Comparison of ENCODE assay signal across 8 mouse cellular contexts in genomic region chr6:98114327-98115134, GRCm38 (mm10).
DNase-seq lines count a peak whose midpoint lies in the region; ATAC-seq and TF ChIP-seq lines count a peak whose summit lies in the region.

No protein-coding gene starts in this region.

- WGBS in lung, embryonic 16.5 days = 26% methylated on average over 9 of the region's 9 CpGs
- WGBS in lung, adult 2 months = 41% methylated on average over 9 of the region's 9 CpGs
- WGBS in embryonic facial prominence, embryonic 10.5 days = 12% methylated on average over 9 of the region's 9 CpGs

- no peak overlapping the region for H3K4me2 ChIP-seq in lung, embryonic 16.5 days (ENCODE audit: low read depth, low read length)

- H3K4me3 ChIP-seq in lung, embryonic 16.5 days (ENCODE audit: low read length) = no peak overlapping the region
- H3K4me3 ChIP-seq in lung, adult 2 months (replicated peaks; ENCODE audit: extremely low read depth, low read depth, low read length) = no peak overlapping the region
- no peak overlapping the region for H3K4me3 ChIP-seq in embryonic facial prominence, embryonic 10.5 days

- H3K4me1 ChIP-seq in lung, embryonic 16.5 days (replicated peaks; ENCODE audit: control insufficient read depth, insufficient read depth, low read length) = peaks cover 9% of the 10 kb centered on the region; the same call in 1 of the 2 replicates
- H3K4me1 ChIP-seq in lung, adult 2 months (ENCODE audit: control insufficient read depth, insufficient read depth, low read length) = peaks cover 2% of the 10 kb centered on the region; the same call in 1 of the 2 replicates
- H3K4me1 ChIP-seq in embryonic facial prominence, embryonic 10.5 days = peaks cover 41% of the 10 kb centered on the region

- ATAC-seq in lung, embryonic 16.5 days (ENCODE audit: low read depth) = peak; percentile 45; the same call in 1 of the 2 replicates
- no peak for ATAC-seq in megakaryocyte progenitor cell, adult 5-6 weeks (replicated peaks; ENCODE audit: poor library complexity)

- H3K9ac ChIP-seq in lung, embryonic 16.5 days (ENCODE audit: low read length) = no peak overlapping the region

- no peaks in the 10 kb centered on the region for H3K36me3 ChIP-seq in lung, embryonic 16.5 days (ENCODE audit: control insufficient read depth, insufficient read depth, low read length)
- no peaks in the 10 kb centered on the region for H3K36me3 ChIP-seq in embryonic facial prominence, embryonic 10.5 days (replicated peaks)

- DNase-seq in lung, adult 2 months = no peak
- peak; percentile 58 for DNase-seq in embryonic facial prominence, embryonic 10.5 days (ENCODE audit: low spot score)
- DNase-seq in kidney, adult 9 months = peak; percentile 20
- peak; percentile 75 for DNase-seq in thymus, postnatal 0 days (ENCODE audit: low spot score)
- DNase-seq in layer of hippocampus, adult 11-12 months (ENCODE audit: low spot score) = no peak
- no peak for DNase-seq in layer of hippocampus, adult 18-20 months (ENCODE audit: low spot score in 2 of 2)

- TF ChIP-seq POLR2A in lung, adult 2 months (IDR thresholded peaks at IDR 0.05; ENCODE audit: borderline replicate concordance, extremely low read depth, low read depth, low read length) = no peak

- no peaks in the 10 kb centered on the region for H3K27me3 ChIP-seq in lung, embryonic 16.5 days (ENCODE audit: control insufficient read depth, insufficient read depth, low read depth, low read length)
- H3K27me3 ChIP-seq in embryonic facial prominence, embryonic 10.5 days (replicated peaks; ENCODE audit: low read depth, poor library complexity, severe bottlenecking) = no peaks in the 10 kb centered on the region

- H3K9me3 ChIP-seq in lung, embryonic 16.5 days (ENCODE audit: control insufficient read depth, low read length) = no peaks in the 10 kb centered on the region
- no peaks in the 10 kb centered on the region for H3K9me3 ChIP-seq in embryonic facial prominence, embryonic 10.5 days

- no peak overlapping the region for H3K27ac ChIP-seq in lung, embryonic 16.5 days (ENCODE audit: low read length)
- peak overlapping the region; percentile 86 for H3K27ac ChIP-seq in embryonic facial prominence, embryonic 10.5 days (replicated peaks)

- TF ChIP-seq CTCF in lung, adult 2 months (IDR thresholded peaks at IDR 0.05; ENCODE audit: insufficient read depth, low read length) = no peak

Comparison
In these comparisons a context has a peak if more than half of its experiments do, and no peak if none do; other contexts are left out.
1. DNase-seq: peak in embryonic facial prominence, embryonic 10.5 days (single experiment), kidney, adult 9 months (single experiment) and thymus, postnatal 0 days (single experiment); none in lung, adult 2 months (single experiment), layer of hippocampus, adult 11-12 months (single experiment) and layer of hippocampus, adult 18-20 months (0 of 2).